Mouse (Mus musculus) G1E (cell line): Measurements from ENCODE around the gene Psenen. TPM values are rescaled to one million over a fixed set of nuclear protein-coding genes. Genes with fewer than 3 reads are reported as not detected.

Source experiments
- ATAC-seq: 2 replicates; pipeline ENCODE4 v1.8.0; 2016; ENCODE audit warnings: mild to moderate bottlenecking; ENCODE audit not compliant: insufficient number of reproducible peaks, poor library complexity, low FRiP score, severe bottlenecking; ENCODE audit errors: extremely low read depth
- DNase-seq: peaks from one replicate; pipeline ENCODE4 v3.0.0; 2012; ENCODE audit warnings: low spot score
- H3K27me3 ChIP-seq: 2 replicates; pipeline ENCODE4 v1.6.1; 2012; ENCODE audit warnings: mild to moderate bottlenecking, low read length, inconsistent platforms; ENCODE audit not compliant: insufficient read depth
- H3K36me3 ChIP-seq: replicated peaks from 2 replicates; pipeline ENCODE3; 2012; ENCODE audit warnings: mild to moderate bottlenecking, inconsistent platforms
- H3K4me1 ChIP-seq: 2 replicates; pipeline ENCODE4 v1.6.1; 2012; ENCODE audit warnings: low read depth, low read length, inconsistent platforms, mixed read lengths; ENCODE audit not compliant: insufficient read depth
- H3K4me3 ChIP-seq: 2 replicates; pipeline ENCODE4 v1.5.1; 2012; ENCODE audit warnings: low read depth, mild to moderate bottlenecking, inconsistent platforms, low read length, moderate library complexity, mixed read lengths
- H3K9me3 ChIP-seq: replicated peaks from 2 replicates; pipeline ENCODE4 v1.6.1; 2012; ENCODE audit warnings: inconsistent platforms
- CTCF ChIP-seq: IDR thresholded peaks from 2 replicates; pipeline ENCODE4 v1.5.1; 2012; ENCODE audit warnings: low read depth, low read length, inconsistent platforms, mixed read lengths
- GATA1 ChIP-seq: IDR thresholded peaks from 2 replicates; pipeline ENCODE4 v1.6.1; 2012; ENCODE audit warnings: borderline replicate concordance, low read length, inconsistent platforms, mixed read lengths
- GATA2 ChIP-seq: IDR thresholded peaks from 2 replicates; pipeline ENCODE4 v1.6.1; 2012; ENCODE audit warnings: low read depth, low read length, inconsistent platforms, borderline replicate concordance
- POLR2AphosphoS5 ChIP-seq: IDR thresholded peaks from 2 replicates; pipeline ENCODE4 v1.6.1; 2012; ENCODE audit warnings: low read depth, low read length, inconsistent platforms; ENCODE audit not compliant: insufficient replicate concordance
- TAL1 ChIP-seq: conservative IDR thresholded peaks from 2 replicates; pipeline ENCODE4 v1.6.1; 2012; ENCODE audit warnings: low read depth, low read length, inconsistent platforms, mixed read lengths
- polyA plus RNA-seq: library from polyadenylated mRNA; stranded (reverse); fragments of >175 nt; gene quantifications from 2 replicates; pipeline ENCODE4 v1.2.3, GENCODE M21; 2012
- total RNA-seq, 2 experiments: library from RNA; stranded (forward) in 1 of 2; stranded (reverse) in 1 of 2; fragments of 200-1000 nt in 1 of 2; fragments of >200 nt in 1 of 2; fragmentation: Nextera tagmentation in 1 of 2; gene quantifications; 2 replicates each; pipeline ENCODE4 v1.2.3; 2014 to 2017

The Psenen gene
- total and polyA plus RNA-seq, 3 experiments, result 31.8 to 246 (median 134) TPM

DNA sequence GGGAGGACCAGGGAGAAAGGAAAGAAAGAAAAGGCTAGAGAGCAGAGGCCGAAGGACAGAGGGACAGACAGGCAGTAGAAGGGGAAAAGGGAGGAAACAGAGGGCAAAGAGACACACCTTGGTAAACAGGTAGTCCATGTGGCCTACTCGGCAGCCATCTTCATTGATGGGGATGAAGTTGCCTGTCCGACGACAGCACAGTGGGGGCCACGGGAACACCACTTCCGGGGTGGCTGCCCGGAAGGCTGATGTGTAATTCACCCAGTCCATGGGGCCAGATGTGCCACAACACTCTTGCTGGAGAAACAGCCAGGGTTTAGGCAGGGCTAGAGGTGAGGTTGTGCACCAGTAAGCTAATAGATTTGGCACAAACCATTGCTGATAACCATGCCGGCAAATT, 41.5 kb upstream of the Psenen start:
- no peaks in the 10 kb centered on the region for H3K9me3 ChIP-seq
- H3K4me3 ChIP-seq, result no peak overlapping the region
- H3K27me3 ChIP-seq, result peaks cover under 1% of the 10 kb centered on the region; the same call in 1 of the 2 replicates
- H3K36me3 ChIP-seq, result peaks cover 26% of the 10 kb centered on the region
- TF ChIP-seq TAL1, result no peak
- TF ChIP-seq CTCF, result no peak
- TF ChIP-seq GATA2, result no peak
- no peak for TF ChIP-seq POLR2AphosphoS5
- no peak for TF ChIP-seq GATA1
- H3K4me1 ChIP-seq, result peaks cover 14% of the 10 kb centered on the region
- no peak for ATAC-seq
- no peak for DNase-seq

DNA sequence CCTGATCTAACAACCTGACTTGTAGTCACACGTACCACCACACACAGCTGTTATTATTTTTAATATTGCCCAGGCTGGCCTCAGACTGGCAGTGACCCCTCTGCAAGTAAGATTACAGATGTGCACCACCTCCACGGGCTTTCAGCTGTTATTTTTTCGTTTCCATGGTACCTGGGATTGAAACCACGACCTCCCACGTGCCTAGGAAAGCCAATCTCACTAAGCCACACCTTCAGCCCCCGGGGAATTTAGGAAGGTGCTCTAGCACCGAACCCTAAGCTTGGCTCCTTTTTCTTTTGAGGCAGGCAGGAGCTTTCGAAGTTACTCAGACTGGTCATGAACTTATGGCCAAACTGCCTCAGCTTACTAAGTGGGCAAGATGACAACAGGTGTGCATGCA, 41.0 kb upstream of the Psenen start:
- peaks cover 2% of the 10 kb centered on the region; the same call in 1 of the 2 replicates for H3K27me3 ChIP-seq
- peaks cover 21% of the 10 kb centered on the region for H3K36me3 ChIP-seq
- ATAC-seq (no peak), DNase-seq (no peak)
- H3K4me3 ChIP-seq, result no peak overlapping the region
- H3K4me1 ChIP-seq, result peaks cover 20% of the 10 kb centered on the region
- no peaks in the 10 kb centered on the region for H3K9me3 ChIP-seq
- TF ChIP-seq GATA1 (no peak), POLR2AphosphoS5 (no peak), CTCF (no peak), TAL1 (no peak), GATA2 (no peak)

DNA sequence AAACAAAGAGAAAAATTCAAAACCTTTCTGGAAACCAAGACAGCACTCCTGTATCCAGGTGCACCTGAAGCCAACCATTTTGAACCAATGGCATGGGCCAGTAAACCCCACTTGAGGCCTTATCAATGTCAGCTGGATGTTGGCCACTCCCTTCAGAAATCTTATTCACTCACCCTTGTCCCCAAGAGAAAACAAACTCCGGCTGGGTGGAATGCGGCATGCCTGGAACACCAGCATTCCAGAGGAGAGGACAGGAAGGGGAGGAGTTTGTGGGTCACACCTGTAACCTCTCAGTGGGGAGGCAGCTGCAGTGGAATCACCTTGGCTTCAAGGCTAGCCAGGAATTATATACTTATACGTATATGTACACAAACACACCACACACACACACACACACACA, 39.2 kb upstream of the Psenen start:
- ATAC-seq, result no peak
- Histone ChIP-seq H3K9me3 (no peaks in the 10 kb centered on the region), H3K4me1 (peaks cover 14% of the 10 kb centered on the region), H3K36me3 (peaks cover 17% of the 10 kb centered on the region), H3K27me3 (peaks cover 15% of the 10 kb centered on the region), H3K4me3 (no peak overlapping the region)
- TF ChIP-seq TAL1, result no peak
- TF ChIP-seq CTCF, result no peak
- TF ChIP-seq POLR2AphosphoS5, result no peak
- no peak for TF ChIP-seq GATA1
- TF ChIP-seq GATA2, result no peak
- no peak for DNase-seq

DNA sequence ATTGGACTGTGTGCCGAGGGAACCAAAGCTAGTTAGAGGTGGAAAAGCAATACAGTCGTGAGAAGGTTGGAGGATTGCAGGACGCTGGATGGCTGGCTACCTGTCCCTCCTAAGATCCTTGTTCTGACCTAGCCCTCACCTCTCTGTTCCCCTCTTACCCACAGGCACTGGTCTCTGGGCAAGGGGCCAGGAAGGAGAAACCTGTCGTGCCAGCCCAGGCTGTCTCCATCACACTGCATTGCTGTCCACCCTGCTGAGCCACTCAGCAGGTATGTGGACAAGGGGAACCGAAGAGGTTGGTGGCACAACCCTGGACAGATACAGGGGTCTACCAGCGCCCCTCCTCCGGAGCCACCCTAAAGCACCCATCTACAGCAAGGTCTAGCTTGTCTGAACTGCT, 37.2 kb upstream of the Psenen start:
- no peak for ATAC-seq
- Histone ChIP-seq H3K4me1 (peaks cover 14% of the 10 kb centered on the region), H3K36me3 (peaks cover 12% of the 10 kb centered on the region), H3K9me3 (no peaks in the 10 kb centered on the region), H3K4me3 (no peak overlapping the region), H3K27me3 (peaks cover 32% of the 10 kb centered on the region)
- TF ChIP-seq CTCF (no peak), GATA2 (no peak), POLR2AphosphoS5 (no peak), TAL1 (no peak), GATA1 (no peak)
- no peak for DNase-seq

DNA sequence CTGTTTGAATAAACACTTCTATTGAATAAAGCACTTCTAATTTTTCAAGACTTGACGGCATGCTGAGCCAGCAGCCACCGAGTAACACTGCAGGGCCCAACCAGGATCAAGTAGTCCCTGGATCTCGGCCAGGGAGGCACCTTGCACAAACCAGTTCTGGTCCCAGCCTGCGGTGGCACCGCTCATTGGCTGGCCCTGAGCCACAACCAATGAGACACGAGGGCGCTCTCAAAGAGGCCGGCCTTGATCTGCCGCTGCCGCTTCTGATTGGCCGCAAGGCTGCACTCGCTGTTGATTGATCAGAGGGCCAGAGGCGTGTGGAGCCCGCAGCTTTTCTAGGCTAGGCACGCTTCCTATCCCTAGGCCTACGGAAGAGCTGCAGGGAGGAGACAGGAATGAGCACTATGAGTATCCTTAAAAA, 36.5 kb upstream of the Psenen start:
- TF ChIP-seq CTCF (no peak), GATA2 (no peak), POLR2AphosphoS5 (no peak), GATA1 (no peak), TAL1 (no peak)
- Histone ChIP-seq H3K4me3 (peak overlapping the region; percentile 25; the same call in 1 of the 2 replicates), H3K4me1 (peaks cover 14% of the 10 kb centered on the region), H3K27me3 (peaks cover 39% of the 10 kb centered on the region), H3K36me3 (peaks cover 10% of the 10 kb centered on the region), H3K9me3 (no peaks in the 10 kb centered on the region)
- ATAC-seq, result peak; percentile 96
- peak; percentile 93 for DNase-seq

DNA sequence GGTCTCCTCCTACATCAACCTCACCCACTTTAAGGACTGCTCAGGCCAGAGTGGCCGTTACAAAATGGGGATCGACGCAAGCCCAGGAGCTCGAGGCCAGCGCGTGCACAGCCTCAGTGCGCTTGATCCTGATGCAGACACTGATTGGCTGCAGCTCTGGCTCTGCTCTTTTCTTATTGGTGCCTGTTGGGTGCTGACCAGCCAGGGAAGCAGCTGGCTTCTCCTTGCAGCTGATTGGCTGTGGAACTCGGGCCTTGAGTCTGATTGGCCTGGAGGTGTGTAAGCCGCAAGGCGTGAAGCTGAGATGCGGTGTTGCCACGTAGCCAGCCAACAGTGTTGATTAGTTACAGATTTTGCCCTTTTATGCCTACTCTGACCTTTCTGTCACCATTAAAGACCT, 35.4 kb upstream of the Psenen start, which contains the start of gene Zbtb32:
Gene Zbtb32, minus strand, starts transcription at position 124 of the 400 bp plus-strand sequence.
- Histone ChIP-seq H3K4me1 (peaks cover 20% of the 10 kb centered on the region), H3K9me3 (no peaks in the 10 kb centered on the region), H3K36me3 (peaks cover 8% of the 10 kb centered on the region), H3K4me3 (peak within 1 kb of the TSS; percentile 25; the same call in 1 of the 2 replicates), H3K27me3 (peaks cover 48% of the 10 kb centered on the region)
- ATAC-seq (no peak), DNase-seq (no peak)
- no peak for TF ChIP-seq GATA2
- no peak for TF ChIP-seq TAL1

DNA sequence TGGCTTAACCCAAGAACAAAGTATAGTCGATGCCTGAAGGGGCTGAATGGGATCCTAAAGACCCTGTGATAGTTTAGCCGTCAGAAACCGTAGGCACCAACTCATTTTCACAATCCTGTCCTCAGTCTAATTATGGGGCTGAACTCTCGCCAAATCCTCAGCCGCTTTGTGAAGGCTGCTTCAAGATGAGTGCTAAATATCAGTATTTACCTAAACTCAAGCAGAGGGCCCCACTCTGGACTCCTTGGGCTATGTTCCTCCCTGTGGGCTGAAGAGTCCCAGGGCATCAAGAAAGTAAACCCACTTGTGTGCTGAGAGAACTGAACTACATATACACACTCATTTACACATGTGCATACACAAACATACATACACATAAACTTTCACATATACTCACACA, 33.4 kb upstream of the Psenen start:
- Histone ChIP-seq H3K27me3 (peaks cover 52% of the 10 kb centered on the region), H3K4me1 (peaks cover 29% of the 10 kb centered on the region), H3K36me3 (no peaks in the 10 kb centered on the region), H3K9me3 (no peaks in the 10 kb centered on the region), H3K4me3 (no peak overlapping the region)
- ATAC-seq (no peak), DNase-seq (no peak)
- no peak for TF ChIP-seq TAL1
- no peak for TF ChIP-seq CTCF
- TF ChIP-seq GATA2, result no peak
- no peak for TF ChIP-seq GATA1
- no peak for TF ChIP-seq POLR2AphosphoS5
